Mouse (Mus musculus): ENCODE measurements around the gene Mmp23.

- no peak for TF ChIP-seq CTCF (IDR thresholded peaks at IDR 0.05; ENCODE audit: low read depth)
- no peak for TF ChIP-seq EP300 (IDR thresholded peaks at IDR 0.05; ENCODE audit: low read depth)
These were observed 17.3 kb downstream of the Mmp23 start for GRCm38 (mm10) chr4:155635766-155636499.
